8 mouse cellular contexts compared by ENCODE assay signal in the genomic region with DNA sequence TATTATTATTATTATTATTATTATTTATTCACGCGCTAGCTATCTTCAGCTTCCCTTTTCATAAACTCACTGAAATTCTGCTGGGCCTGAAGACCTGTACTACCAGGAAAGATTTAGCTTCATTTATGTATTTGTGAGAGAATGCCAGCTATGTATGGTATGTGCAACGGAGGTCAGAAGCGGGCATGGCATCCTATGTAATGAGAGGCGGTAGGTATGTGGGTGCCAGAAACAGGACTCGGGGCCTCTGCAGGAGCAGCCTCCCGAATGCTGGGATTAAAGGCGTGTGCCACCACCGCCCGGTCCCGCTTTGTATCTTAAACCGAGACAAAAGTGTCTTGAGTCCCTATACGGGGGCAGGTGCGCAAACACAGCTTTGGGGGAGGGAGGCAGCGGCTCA. TPM values are rescaled to one million over a fixed set of nuclear protein-coding genes. Genes with fewer than 3 reads are reported as not detected.
DNase-seq lines count a peak whose midpoint lies in the region; ATAC-seq and TF ChIP-seq lines count a peak whose summit lies in the region.

No protein-coding gene starts in this region.

- no peak for TF ChIP-seq POLR2A in embryonic fibroblast, embryonic 13.5 days (IDR thresholded peaks at IDR 0.05; ENCODE audit: low read depth, low read length)

- no peaks in the 10 kb centered on the region for H3K9me3 ChIP-seq in megakaryocyte, embryonic 14.5 days
- no peaks in the 10 kb centered on the region for H3K9me3 ChIP-seq in limb, embryonic 13.5 days
- no peaks in the 10 kb centered on the region for H3K9me3 ChIP-seq in stomach, embryonic 14.5 days (ENCODE audit: control insufficient read depth, low read depth, low read length)

- peak overlapping the region; percentile 97 for H3K4me2 ChIP-seq in limb, embryonic 13.5 days (replicated peaks)
- peak overlapping the region; percentile 85 for H3K4me2 ChIP-seq in stomach, embryonic 14.5 days (replicated peaks; ENCODE audit: low read depth, low read length)

- no peaks in the 10 kb centered on the region for H3K27me3 ChIP-seq in megakaryocyte, embryonic 14.5 days (replicated peaks)
- no peaks in the 10 kb centered on the region for H3K27me3 ChIP-seq in limb, embryonic 13.5 days
- no peaks in the 10 kb centered on the region for H3K27me3 ChIP-seq in stomach, embryonic 14.5 days (ENCODE audit: control insufficient read depth, insufficient read depth, low read length)

- H3K4me3 ChIP-seq in megakaryocyte, embryonic 14.5 days (replicated peaks): peak overlapping the region; percentile 95
- peak overlapping the region; percentile 64 for H3K4me3 ChIP-seq in embryonic fibroblast, embryonic 13.5 days (ENCODE audit: insufficient read depth, low read length)
- peak overlapping the region; percentile 76 for H3K4me3 ChIP-seq in limb, embryonic 13.5 days
- H3K4me3 ChIP-seq in stomach, embryonic 14.5 days (ENCODE audit: low read depth, low read length): peak overlapping the region; percentile 54

- no peak for TF ChIP-seq CTCF in embryonic fibroblast, embryonic 13.5 days (IDR thresholded peaks at IDR 0.05; ENCODE audit: borderline replicate concordance, insufficient read depth, low read length)

- ATAC-seq in megakaryocyte, adult 5-6 weeks (ENCODE audit: poor library complexity, severe bottlenecking): no peak
- ATAC-seq in limb, embryonic 13.5 days (ENCODE audit: low FRiP score, low read depth): peak; percentile 6; the same call in 1 of the 2 replicates
- no peak for ATAC-seq in stomach, embryonic 14.5 days (ENCODE audit: insufficient number of reproducible peaks, insufficient read depth, low FRiP score, low read depth)

- no peak for DNase-seq in layer of hippocampus, postnatal 14 days (ENCODE audit: low spot score in 2 of 2)
- no peak for DNase-seq in urinary bladder, postnatal 36 days (ENCODE audit: low spot score in 2 of 2)
- no peak for DNase-seq in frontal cortex, postnatal 36 days (ENCODE audit: low spot score in 2 of 2)

- peaks cover 77% of the 10 kb centered on the region for H3K36me3 ChIP-seq in megakaryocyte, embryonic 14.5 days (replicated peaks; ENCODE audit: low read length)
- peaks cover 71% of the 10 kb centered on the region for H3K36me3 ChIP-seq in limb, embryonic 13.5 days
- peaks cover 24% of the 10 kb centered on the region for H3K36me3 ChIP-seq in stomach, embryonic 14.5 days (ENCODE audit: control insufficient read depth, insufficient read depth, low read length)

- 8% methylated on average over 15 of the region's 15 CpGs for WGBS in limb, embryonic 13.5 days
- WGBS in stomach, embryonic 14.5 days: 7% methylated on average over 15 of the region's 15 CpGs

- H3K4me1 ChIP-seq in megakaryocyte, embryonic 14.5 days: peaks cover 65% of the 10 kb centered on the region
- H3K4me1 ChIP-seq in embryonic fibroblast, embryonic 13.5 days (ENCODE audit: control insufficient read depth, insufficient read depth, low read length): no peaks in the 10 kb centered on the region; the same call in 1 of the 2 replicates
- H3K4me1 ChIP-seq in limb, embryonic 13.5 days: peaks cover 23% of the 10 kb centered on the region
- peaks cover 8% of the 10 kb centered on the region; the same call in 1 of the 2 replicates for H3K4me1 ChIP-seq in stomach, embryonic 14.5 days (ENCODE audit: control insufficient read depth, insufficient read depth, low read length)

- H3K27ac ChIP-seq in embryonic fibroblast, embryonic 13.5 days (ENCODE audit: insufficient read depth, low read length): peak overlapping the region; percentile 80
- peak overlapping the region; percentile 90 for H3K27ac ChIP-seq in limb, embryonic 13.5 days
- H3K27ac ChIP-seq in stomach, embryonic 14.5 days (ENCODE audit: low read length): peak overlapping the region; percentile 81; the same call in 1 of the 2 replicates

- H3K9ac ChIP-seq in limb, embryonic 13.5 days: peak overlapping the region; percentile 84
- peak overlapping the region; percentile 71 for H3K9ac ChIP-seq in stomach, embryonic 14.5 days (replicated peaks; ENCODE audit: low read depth, low read length)

RNA-seq across cellular contexts. Expression of gene Gale, which starts 0.6 kb away (rescaled TPM):
- polyA plus RNA-seq in megakaryocyte, embryonic 14.5 days (2012; ENCODE audit: insufficient read depth, low replicate concordance): 71.2 and 91.8 TPM in 2 replicates
- total RNA-seq in megakaryocyte, adult 5-6 weeks (2015): 6.4 and 7.6 TPM in 2 replicates
- total RNA-seq in megakaryocyte, adult 5-6 weeks (2017): 10.0 and 11.6 TPM in 2 replicates
- 12.7 and 18.0 TPM in 2 replicates for polyA plus RNA-seq in embryonic fibroblast, embryonic 13.5 days (2011; ENCODE audit: insufficient read length, low read depth, missing spikeins)
- polyA plus RNA-seq in limb, embryonic 13.5 days (2015; fragmentation: Nextera tagmentation; extraction: Ambion mirVana): 49.1 and 51.9 TPM in 2 replicates
- 47.7 and 48.1 TPM in 2 replicates for polyA plus RNA-seq in stomach, embryonic 14.5 days (2014; fragmentation: Nextera tagmentation; extraction: Ambion mirVana)
- total RNA-seq in layer of hippocampus, postnatal 14 days (2021): 10 to 100 TPM; 26.9 to 29.0 TPM

RNA-seq across cellular contexts. Expression of gene Lypla2, which starts 9.5 kb away (rescaled TPM):
- 295 and 453 TPM in 2 replicates for polyA plus RNA-seq in megakaryocyte, embryonic 14.5 days (2012; ENCODE audit: insufficient read depth, low replicate concordance)
- total RNA-seq in megakaryocyte, adult 5-6 weeks (2015): 49.7 and 51.4 TPM in 2 replicates
- 21.4 and 25.3 TPM in 2 replicates for total RNA-seq in megakaryocyte, adult 5-6 weeks (2017)
- 31.6 and 35.5 TPM in 2 replicates for polyA plus RNA-seq in embryonic fibroblast, embryonic 13.5 days (2011; ENCODE audit: insufficient read length, low read depth, missing spikeins)
- 121 and 124 TPM in 2 replicates for polyA plus RNA-seq in limb, embryonic 13.5 days (2015; fragmentation: Nextera tagmentation; extraction: Ambion mirVana)
- polyA plus RNA-seq in stomach, embryonic 14.5 days (2014; fragmentation: Nextera tagmentation; extraction: Ambion mirVana): 101 and 104 TPM in 2 replicates
- total RNA-seq in layer of hippocampus, postnatal 14 days (2021): 100 to 1,000 TPM; 107 to 111 TPM

RNA-seq across cellular contexts. Expression of gene Hmgcl, which starts 16.7 kb away (rescaled TPM):
- 27.0 and 31.8 TPM in 2 replicates for polyA plus RNA-seq in megakaryocyte, embryonic 14.5 days (2012; ENCODE audit: insufficient read depth, low replicate concordance)
- total RNA-seq in megakaryocyte, adult 5-6 weeks (2015): 60.7 and 76.8 TPM in 2 replicates
- total RNA-seq in megakaryocyte, adult 5-6 weeks (2017): 54.9 and 60.4 TPM in 2 replicates
- polyA plus RNA-seq in embryonic fibroblast, embryonic 13.5 days (2011; ENCODE audit: insufficient read length, low read depth, missing spikeins): 19.5 and 24.1 TPM in 2 replicates
- 89.8 and 93.5 TPM in 2 replicates for polyA plus RNA-seq in limb, embryonic 13.5 days (2015; fragmentation: Nextera tagmentation; extraction: Ambion mirVana)
- polyA plus RNA-seq in stomach, embryonic 14.5 days (2014; fragmentation: Nextera tagmentation; extraction: Ambion mirVana): 85.5 and 87.7 TPM in 2 replicates
- 10 to 100 TPM; 31.3 to 35.0 TPM for total RNA-seq in layer of hippocampus, postnatal 14 days (2021)

RNA-seq across cellular contexts. Expression of gene Pithd1, which starts 24.1 kb away (rescaled TPM):
- polyA plus RNA-seq in megakaryocyte, embryonic 14.5 days (2012; ENCODE audit: insufficient read depth, low replicate concordance): 41.3 and 62.6 TPM in 2 replicates
- total RNA-seq in megakaryocyte, adult 5-6 weeks (2015): 14.9 and 18.5 TPM in 2 replicates
- total RNA-seq in megakaryocyte, adult 5-6 weeks (2017): 20.6 and 26.2 TPM in 2 replicates
- 17.5 and 22.1 TPM in 2 replicates for polyA plus RNA-seq in embryonic fibroblast, embryonic 13.5 days (2011; ENCODE audit: insufficient read length, low read depth, missing spikeins)
- polyA plus RNA-seq in limb, embryonic 13.5 days (2015; fragmentation: Nextera tagmentation; extraction: Ambion mirVana): 57.0 and 58.7 TPM in 2 replicates
- polyA plus RNA-seq in stomach, embryonic 14.5 days (2014; fragmentation: Nextera tagmentation; extraction: Ambion mirVana): 45.9 and 46.6 TPM in 2 replicates
- total RNA-seq in layer of hippocampus, postnatal 14 days (2021): 10 to 100 TPM; 86.8 to 90.1 TPM

RNA-seq across cellular contexts. Expression of gene Fuca1, which starts 42.4 kb away (rescaled TPM):
- polyA plus RNA-seq in megakaryocyte, embryonic 14.5 days (2012; ENCODE audit: insufficient read depth, low replicate concordance): 19.9 and 22.2 TPM in 2 replicates
- 72.1 and 86.7 TPM in 2 replicates for total RNA-seq in megakaryocyte, adult 5-6 weeks (2015)
- 143 and 189 TPM in 2 replicates for total RNA-seq in megakaryocyte, adult 5-6 weeks (2017)
- 90.2 and 92.2 TPM in 2 replicates for polyA plus RNA-seq in embryonic fibroblast, embryonic 13.5 days (2011; ENCODE audit: insufficient read length, low read depth, missing spikeins)
- 69.0 and 73.8 TPM in 2 replicates for polyA plus RNA-seq in limb, embryonic 13.5 days (2015; fragmentation: Nextera tagmentation; extraction: Ambion mirVana)
- 87.7 and 93.3 TPM in 2 replicates for polyA plus RNA-seq in stomach, embryonic 14.5 days (2014; fragmentation: Nextera tagmentation; extraction: Ambion mirVana)
- total RNA-seq in layer of hippocampus, postnatal 14 days (2021): 10 to 100 TPM; 48.9 to 52.6 TPM
